Mouse (Mus musculus): Measurements from ENCODE around the gene Suox.

GRCm38 (mm10) chr10:128704491-128705316 is 30.8 kb upstream of the Suox start, which contains the start of gene Cdk2:
- TF ChIP-seq CTCF (IDR thresholded peaks at IDR 0.05; ENCODE audit: borderline replicate concordance, extremely low read depth, insufficient read depth, insufficient read length) (no peak), POLR2A (IDR thresholded peaks at IDR 0.05; ENCODE audit: borderline replicate concordance, extremely low read depth, insufficient read depth, insufficient read length, poor library complexity, severe bottlenecking) (peak; percentile 22; the same call in 1 of the 2 replicates)

Measured in brain, embryonic 14.5 days (tissue).